Mouse (Mus musculus): ENCODE measurements around the gene Treml2.

DNA sequence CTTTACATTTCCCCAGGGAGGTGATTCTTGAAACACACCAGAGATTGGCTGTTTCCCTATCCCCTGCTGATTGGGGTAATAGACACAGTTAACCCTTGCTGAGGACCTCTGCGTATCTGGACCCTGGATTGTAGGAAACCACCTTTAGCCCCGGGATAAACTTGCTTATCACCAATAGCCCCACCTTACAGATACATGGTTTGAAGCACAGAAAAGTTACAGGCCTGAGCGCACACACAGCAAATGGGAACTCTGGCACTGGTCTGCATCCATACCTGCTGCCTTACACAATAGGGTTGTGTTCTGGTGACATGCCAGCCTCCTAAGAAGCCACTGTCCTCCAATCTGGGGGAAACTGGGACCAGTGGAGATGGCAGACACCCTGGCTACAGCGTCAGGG, 46.5 kb downstream of the Treml2 start:
- TF ChIP-seq CTCF (IDR thresholded peaks at IDR 0.05; ENCODE audit: borderline replicate concordance, insufficient read depth, low read depth, low read length) (no peak), POLR2A (IDR thresholded peaks at IDR 0.05; ENCODE audit: borderline replicate concordance, insufficient read depth, low read length) (no peak)
